Mouse (Mus musculus): ENCODE data around the gene Capns1. TPM values are rescaled to one million over a fixed set of nuclear protein-coding genes. Genes with fewer than 3 reads are reported as not detected.
A peak's percentile ranks its signal among the peaks of the same experiment; 100 is the strongest.
"Not testable (repeated sequence)": the region's sequence is repeated elsewhere in the genome, so short reads cannot be mapped to it uniquely, and the experiment has no call there.

Capns1 gene
- 94.9 and 100 TPM in 2 replicates for polyA plus RNA-seq (2015; fragmentation: Nextera tagmentation; extraction: Ambion mirVana)

DNA sequence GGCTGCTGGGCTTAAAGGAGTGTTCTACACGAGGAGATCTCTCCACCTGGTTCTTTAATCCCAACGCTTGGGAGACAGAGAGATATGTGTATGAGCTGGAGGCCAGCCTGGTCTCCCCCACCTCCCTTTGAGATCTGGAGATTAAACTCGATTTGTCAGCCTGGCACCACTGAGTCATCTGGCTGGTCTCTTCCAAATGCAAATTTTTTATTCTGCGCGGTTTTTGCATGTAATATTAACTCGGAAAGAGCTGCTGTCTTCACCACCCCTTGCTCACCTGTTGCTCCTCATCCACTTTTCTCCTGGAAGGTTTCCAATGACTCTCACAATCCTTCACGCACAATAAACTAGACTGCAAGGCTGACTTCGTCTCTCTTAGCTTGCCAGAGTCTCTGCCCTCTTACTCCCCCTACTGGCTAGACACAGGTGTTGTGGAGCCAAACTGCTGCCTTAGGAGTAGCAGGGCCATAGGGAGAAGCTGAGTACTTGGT lies at the start of gene Capns1:
Capns1 (minus strand) TSS at position 331 of the 491 bp plus-strand sequence.
- ATAC-seq (ENCODE audit: low FRiP score, low read depth): no peak
- no peaks in the 10 kb centered on the region for H3K9me3 ChIP-seq
- peak within 1 kb of the TSS; percentile 6; the same call in 1 of the 2 replicates for H3K4me3 ChIP-seq
- H3K27ac ChIP-seq: peak within 1 kb of the TSS; percentile 44; the same call in 1 of the 2 replicates
- WGBS: 9% methylated on average over 8 of the region's 8 CpGs
- no peaks in the 10 kb centered on the region for H3K36me3 ChIP-seq
- H3K9ac ChIP-seq: no peak within 1 kb of the TSS
- peak within 1 kb of the TSS; percentile 49 for H3K4me2 ChIP-seq (replicated peaks)
- H3K27me3 ChIP-seq: no peaks in the 10 kb centered on the region
- peaks cover 42% of the 10 kb centered on the region for H3K4me1 ChIP-seq

DNA sequence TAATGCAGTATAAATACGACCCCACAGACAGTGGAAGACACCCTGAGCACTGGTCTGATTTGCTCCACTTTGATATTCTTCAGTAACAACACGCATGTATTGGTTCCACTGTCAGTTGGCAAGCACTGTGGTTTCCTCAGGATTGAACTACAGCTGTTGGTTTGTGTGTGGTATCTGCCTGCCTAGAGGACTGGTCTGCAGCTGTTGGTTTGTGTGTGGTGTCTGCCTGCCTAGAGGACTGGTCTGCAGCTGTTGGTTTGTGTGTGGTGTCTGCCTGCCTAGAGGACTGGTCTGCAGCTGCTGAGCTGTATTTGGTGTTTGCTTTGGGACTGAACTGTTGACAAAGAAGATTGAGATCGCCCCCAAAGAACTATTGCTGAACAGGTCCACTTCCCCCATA lies 38.8 kb upstream of the Capns1 start:
- Histone ChIP-seq H3K4me1 (peaks cover 10% of the 10 kb centered on the region), H3K36me3 (peaks cover 50% of the 10 kb centered on the region)
- H3K9ac ChIP-seq; H3K27ac ChIP-seq; H3K4me3 ChIP-seq; H3K4me2 ChIP-seq (replicated peaks); H3K9me3 ChIP-seq; H3K27me3 ChIP-seq; ATAC-seq (ENCODE audit: low FRiP score, low read depth): not testable (repeated sequence)
- WGBS: 85% methylated on average over 3 of the region's 3 CpGs

DNA sequence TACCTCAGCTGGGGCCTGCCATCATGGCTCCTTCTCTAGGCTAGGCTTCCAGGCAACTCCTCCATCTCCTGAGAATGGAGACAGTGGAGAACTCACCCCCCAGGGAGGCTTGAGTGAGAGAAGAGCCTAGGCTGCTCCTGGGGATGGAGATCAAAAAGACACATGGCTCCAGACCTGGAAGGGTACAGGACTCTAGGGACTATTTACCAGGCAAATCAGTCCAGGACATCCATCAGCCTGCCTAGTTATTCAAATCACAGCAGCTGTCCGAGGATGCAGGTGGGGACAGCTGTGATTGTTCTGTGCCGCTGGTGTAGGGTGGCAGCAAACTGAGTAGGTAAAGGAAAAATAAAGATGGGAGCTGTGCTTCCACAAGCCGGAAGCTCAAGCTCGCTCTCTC lies 37.0 kb upstream of the Capns1 start, which contains the start of gene Ovol3:
Ovol3 (minus strand) TSS at position 101 of the 400 bp plus-strand sequence.
- 71% methylated on average over 4 of the region's 4 CpGs for WGBS
- Histone ChIP-seq H3K27ac (no peak within 1 kb of the TSS), H3K4me2 (replicated peaks) (no peak within 1 kb of the TSS), H3K9me3 (no peaks in the 10 kb centered on the region), H3K4me1 (peaks cover 16% of the 10 kb centered on the region), H3K4me3 (no peak within 1 kb of the TSS), H3K36me3 (peaks cover 36% of the 10 kb centered on the region), H3K27me3 (no peaks in the 10 kb centered on the region), H3K9ac (no peak within 1 kb of the TSS)
- ATAC-seq (ENCODE audit: low FRiP score, low read depth): no peak

DNA sequence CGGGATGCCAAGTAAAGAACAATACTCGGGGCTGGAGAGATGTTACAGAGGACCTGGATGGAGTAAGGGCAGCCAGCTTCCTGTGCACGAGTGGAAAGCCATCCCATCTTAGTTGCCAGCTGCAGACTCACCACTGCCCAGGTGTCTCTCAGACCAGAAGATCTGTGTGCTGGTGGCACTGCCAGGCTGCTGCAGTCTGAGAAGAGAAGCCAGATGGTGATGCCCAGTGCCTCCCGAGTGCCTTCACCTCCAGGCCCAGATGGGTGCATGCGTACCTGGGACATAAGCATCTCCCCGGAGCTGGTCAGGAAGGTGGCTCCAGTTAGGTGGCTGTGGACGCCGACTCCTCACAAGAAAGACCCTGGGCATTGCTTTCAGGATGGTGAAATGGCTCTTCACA lies 36.5 kb upstream of the Capns1 start:
- Histone ChIP-seq H3K27me3 (no peaks in the 10 kb centered on the region), H3K4me2 (replicated peaks) (no peak overlapping the region), H3K36me3 (peaks cover 31% of the 10 kb centered on the region), H3K4me1 (peaks cover 18% of the 10 kb centered on the region), H3K9ac (no peak overlapping the region), H3K27ac (no peak overlapping the region), H3K9me3 (no peaks in the 10 kb centered on the region), H3K4me3 (no peak overlapping the region)
- no peak for ATAC-seq (ENCODE audit: low FRiP score, low read depth)
- 92% methylated on average over 8 of the region's 8 CpGs for WGBS

DNA sequence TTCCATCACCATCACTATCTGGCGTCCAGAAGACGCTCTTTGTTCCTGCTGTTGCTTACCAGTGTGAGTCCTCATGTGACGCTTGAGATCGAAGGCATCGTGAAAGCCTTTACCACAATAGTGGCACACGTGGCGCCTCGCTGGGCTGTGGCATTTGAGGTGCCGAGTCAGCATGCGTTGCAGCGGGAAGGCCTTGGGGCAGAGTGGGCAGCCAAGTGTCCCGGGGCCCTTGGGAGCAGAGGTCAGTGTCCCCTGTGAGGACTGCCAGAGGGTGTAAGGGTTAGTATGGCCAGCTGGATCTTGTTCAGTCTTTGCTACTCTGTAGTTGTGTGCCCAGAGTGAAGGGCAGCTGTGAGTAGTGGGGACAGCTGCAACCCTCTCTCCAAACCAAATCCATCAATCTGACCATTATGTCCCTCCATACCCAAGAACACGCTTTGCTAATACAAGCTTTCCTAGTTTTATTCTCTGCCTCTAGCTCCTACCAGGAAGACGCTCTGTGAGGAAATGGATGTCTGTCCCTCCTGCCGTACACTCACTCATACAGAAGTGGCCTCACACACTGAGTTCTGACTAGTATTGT lies 35.8 kb upstream of the Capns1 start:
- Histone ChIP-seq H3K9me3 (no peaks in the 10 kb centered on the region), H3K27me3 (no peaks in the 10 kb centered on the region), H3K9ac (no peak overlapping the region), H3K4me1 (peaks cover 18% of the 10 kb centered on the region), H3K4me3 (no peak overlapping the region), H3K4me2 (replicated peaks) (no peak overlapping the region), H3K27ac (no peak overlapping the region), H3K36me3 (peaks cover 30% of the 10 kb centered on the region)
- ATAC-seq (ENCODE audit: low FRiP score, low read depth): no peak
- WGBS: 91% methylated on average over 15 of the region's 15 CpGs

DNA sequence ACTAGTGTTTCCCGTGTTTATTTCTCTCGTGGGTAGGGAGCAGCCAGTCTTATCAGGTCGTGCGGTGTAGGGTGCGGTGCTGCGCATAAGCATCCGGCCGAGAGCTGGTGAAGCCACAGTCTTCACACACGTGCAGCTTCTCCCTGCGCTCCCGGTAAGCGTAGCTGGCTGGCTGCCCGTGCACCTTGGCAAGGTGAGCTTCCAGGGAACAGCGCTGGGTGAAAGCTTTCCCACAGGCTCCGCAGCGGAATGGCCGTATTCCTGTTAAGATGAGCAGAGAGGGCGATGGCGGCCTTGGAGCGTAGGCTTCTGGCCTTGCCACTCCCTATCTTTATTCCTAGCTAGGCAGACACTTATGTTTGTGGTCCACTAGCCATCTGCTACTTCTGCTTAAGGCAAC lies 34.8 kb upstream of the Capns1 start:
- Histone ChIP-seq H3K27ac (no peak overlapping the region), H3K27me3 (no peaks in the 10 kb centered on the region), H3K36me3 (peaks cover 35% of the 10 kb centered on the region), H3K9me3 (no peaks in the 10 kb centered on the region), H3K4me2 (replicated peaks) (peak overlapping the region; percentile 83), H3K4me1 (peaks cover 18% of the 10 kb centered on the region), H3K4me3 (peak overlapping the region; percentile 80), H3K9ac (no peak overlapping the region)
- WGBS: 89% methylated on average over 20 of the region's 20 CpGs
- no peak for ATAC-seq (ENCODE audit: low FRiP score, low read depth)

DNA sequence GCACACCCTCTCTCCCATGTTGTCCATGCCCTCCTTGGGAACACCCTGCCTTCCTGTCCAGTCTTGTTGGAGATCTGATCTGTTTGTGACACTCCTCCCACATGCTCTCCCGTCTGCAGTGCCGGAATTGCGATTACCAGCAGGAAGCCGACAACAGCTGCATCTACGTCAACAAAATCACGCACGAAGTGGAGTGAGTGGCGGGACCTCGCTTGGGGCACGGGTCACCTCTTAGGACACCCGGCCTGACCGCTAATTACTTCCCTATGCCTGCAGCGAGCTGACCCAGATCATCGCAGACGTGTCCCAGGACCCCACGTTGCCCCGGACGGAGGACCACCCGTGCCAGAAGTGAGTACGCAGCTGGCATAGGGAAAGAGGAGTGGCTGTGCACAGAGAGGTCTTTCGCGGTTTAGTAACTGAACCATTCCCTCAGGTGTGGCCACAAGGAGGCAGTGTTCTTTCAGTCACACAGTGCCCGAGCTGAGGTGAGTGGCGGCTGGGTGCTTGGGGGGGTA lies 34.1 kb upstream of the Capns1 start:
- no peaks in the 10 kb centered on the region for H3K27me3 ChIP-seq
- peak overlapping the region; percentile 83 for H3K9ac ChIP-seq
- H3K4me1 ChIP-seq: peaks cover 18% of the 10 kb centered on the region
- WGBS: 2% methylated on average over 24 of the region's 24 CpGs
- peak overlapping the region; percentile 92 for H3K27ac ChIP-seq
- H3K36me3 ChIP-seq: peaks cover 42% of the 10 kb centered on the region
- H3K9me3 ChIP-seq: no peaks in the 10 kb centered on the region
- ATAC-seq (ENCODE audit: low FRiP score, low read depth): no peak
- peak overlapping the region; percentile 80 for H3K4me3 ChIP-seq
- H3K4me2 ChIP-seq (replicated peaks): peak overlapping the region; percentile 83

DNA sequence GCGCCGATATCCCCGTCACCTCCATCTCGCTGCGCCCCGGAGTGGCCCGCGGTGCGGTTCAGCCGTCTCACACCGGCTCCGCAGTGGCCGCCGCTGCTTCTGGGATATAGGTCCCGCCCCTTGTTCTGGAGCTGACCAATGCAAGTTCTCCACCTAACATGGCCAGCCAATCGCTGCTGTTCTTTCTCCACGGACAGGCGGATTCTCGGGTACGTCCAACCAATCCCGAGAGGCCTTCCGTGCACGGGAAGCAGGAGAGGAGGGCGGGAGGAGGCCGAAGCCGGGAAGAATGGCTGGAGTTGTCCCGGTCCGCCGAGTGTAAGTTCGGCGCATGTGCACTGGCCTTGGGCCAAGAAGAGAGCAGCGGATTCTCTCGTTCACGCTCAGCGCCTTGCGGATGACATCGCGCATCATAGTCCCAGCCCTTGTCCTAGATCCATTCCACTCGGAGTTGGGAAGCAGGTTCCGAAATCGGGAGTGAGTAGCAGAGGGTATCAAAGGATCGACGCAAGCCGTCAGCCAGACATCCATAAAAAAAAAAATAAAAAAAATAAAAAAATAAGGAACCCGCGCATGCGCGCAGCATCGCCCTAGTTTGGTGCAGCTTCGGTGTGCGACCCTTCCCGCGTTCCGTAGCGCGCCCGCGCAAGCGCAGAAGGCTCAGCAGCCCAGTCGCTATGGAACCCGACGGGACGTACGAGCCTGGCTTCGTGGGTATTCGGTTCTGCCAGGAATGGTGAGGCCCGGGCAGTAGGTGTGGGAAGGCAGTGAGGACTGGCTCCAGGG lies 33.3 kb upstream of the Capns1 start, which contains the start of the genes Polr2i and Tbcb:
Polr2i (plus strand) TSS at position 280 of the 786 bp plus-strand sequence.
Tbcb (minus strand) TSS at position 604 of the 786 bp plus-strand sequence.
- peaks cover 50% of the 10 kb centered on the region for H3K36me3 ChIP-seq
- ATAC-seq (ENCODE audit: low FRiP score, low read depth): peak; percentile 94
- peak within 1 kb of the TSS; percentile 92 for H3K27ac ChIP-seq
- under 1% methylated on average over 67 of the region's 67 CpGs for WGBS
- peak within 1 kb of the TSS; percentile 80 for H3K4me3 ChIP-seq
- peak within 1 kb of the TSS; percentile 83 for H3K4me2 ChIP-seq (replicated peaks)
- no peaks in the 10 kb centered on the region for H3K9me3 ChIP-seq
- peaks cover 18% of the 10 kb centered on the region for H3K4me1 ChIP-seq
- H3K9ac ChIP-seq: peak within 1 kb of the TSS; percentile 83
- no peaks in the 10 kb centered on the region for H3K27me3 ChIP-seq

DNA sequence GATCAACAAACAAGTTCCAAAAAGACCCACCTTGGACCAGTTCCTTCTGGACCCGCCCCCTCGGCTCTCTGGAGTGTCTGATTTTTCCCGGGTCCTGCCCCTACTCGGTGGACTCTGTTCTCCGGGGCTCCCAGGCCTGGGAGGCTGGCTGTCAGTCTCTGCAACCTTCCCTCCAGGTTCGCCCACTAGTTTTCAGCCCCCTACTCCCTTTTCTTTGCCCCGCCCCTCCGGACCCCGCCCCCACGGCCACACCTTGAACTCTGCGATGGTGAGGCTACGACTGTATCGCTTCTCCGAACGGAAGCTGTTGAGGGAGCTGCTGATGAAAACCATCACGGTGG lies 32.7 kb upstream of the Capns1 start:
- peak overlapping the region; percentile 78 for H3K4me2 ChIP-seq (replicated peaks)
- peaks cover 18% of the 10 kb centered on the region for H3K4me1 ChIP-seq
- peak; percentile 37; the same call in 1 of the 2 replicates for ATAC-seq (ENCODE audit: low FRiP score, low read depth)
- peaks cover 56% of the 10 kb centered on the region for H3K36me3 ChIP-seq
- no peaks in the 10 kb centered on the region for H3K27me3 ChIP-seq
- WGBS: under 1% methylated on average over 16 of the region's 16 CpGs
- peak overlapping the region; percentile 80 for H3K4me3 ChIP-seq
- H3K9ac ChIP-seq: peak overlapping the region; percentile 72
- H3K9me3 ChIP-seq: no peaks in the 10 kb centered on the region
- H3K27ac ChIP-seq: peak overlapping the region; percentile 44; the same call in 1 of the 2 replicates

DNA sequence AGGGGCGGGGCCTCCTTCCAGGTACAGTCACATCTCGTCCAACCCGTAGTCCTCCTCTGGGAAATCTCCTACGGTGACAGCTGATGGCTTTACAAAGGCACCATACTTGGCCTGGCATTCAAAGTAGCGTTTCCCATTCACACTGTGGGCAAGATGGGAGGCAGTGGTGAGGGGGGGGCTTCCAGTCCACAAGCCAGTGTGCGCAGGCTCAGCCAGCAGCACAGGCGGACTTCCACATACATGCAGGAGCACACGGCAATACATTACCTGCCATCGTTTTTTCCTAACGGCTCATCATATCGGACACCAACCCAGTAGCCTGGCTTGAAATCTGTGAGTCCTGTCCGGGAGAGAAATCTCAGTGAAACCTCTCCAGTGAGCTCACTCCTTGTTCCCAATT lies 25.6 kb upstream of the Capns1 start:
- peaks cover 65% of the 10 kb centered on the region for H3K36me3 ChIP-seq
- H3K9ac ChIP-seq: no peak overlapping the region
- no peak overlapping the region for H3K4me2 ChIP-seq (replicated peaks)
- 95% methylated on average over 12 of the region's 12 CpGs for WGBS
- no peaks in the 10 kb centered on the region for H3K9me3 ChIP-seq
- no peaks in the 10 kb centered on the region for H3K27me3 ChIP-seq
- H3K4me3 ChIP-seq: no peak overlapping the region
- no peak overlapping the region for H3K27ac ChIP-seq
- peaks cover 4% of the 10 kb centered on the region; the same call in 1 of the 2 replicates for H3K4me1 ChIP-seq
- ATAC-seq (ENCODE audit: low FRiP score, low read depth): no peak

DNA sequence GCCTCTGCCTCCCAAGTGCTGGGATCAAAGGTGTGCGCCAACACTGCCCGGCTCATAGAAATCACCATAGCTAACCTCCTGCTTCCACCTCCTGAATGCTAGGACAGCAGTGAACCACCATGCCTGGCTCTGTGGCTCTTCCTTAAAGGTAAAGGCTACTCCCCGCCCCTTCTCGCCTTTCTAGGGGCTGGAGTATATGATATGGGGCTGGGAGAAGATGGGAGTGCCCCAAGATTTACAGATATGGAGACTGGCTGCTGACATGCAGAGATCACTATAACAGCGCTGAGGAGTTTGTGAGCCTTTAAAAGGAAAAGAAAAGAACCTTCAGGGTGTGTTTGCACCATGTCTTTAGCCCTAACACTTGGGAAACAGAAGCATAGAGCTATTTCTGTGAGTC lies 23.6 kb upstream of the Capns1 start:
- Histone ChIP-seq H3K4me3 (no peak overlapping the region), H3K4me2 (replicated peaks) (no peak overlapping the region), H3K9ac (no peak overlapping the region), H3K27ac (no peak overlapping the region), H3K4me1 (peaks cover 4% of the 10 kb centered on the region; the same call in 1 of the 2 replicates), H3K36me3 (peaks cover 49% of the 10 kb centered on the region), H3K9me3 (no peaks in the 10 kb centered on the region), H3K27me3 (no peaks in the 10 kb centered on the region)
- no peak for ATAC-seq (ENCODE audit: low FRiP score, low read depth)
- WGBS: 92% methylated on average over 5 of the region's 5 CpGs

DNA sequence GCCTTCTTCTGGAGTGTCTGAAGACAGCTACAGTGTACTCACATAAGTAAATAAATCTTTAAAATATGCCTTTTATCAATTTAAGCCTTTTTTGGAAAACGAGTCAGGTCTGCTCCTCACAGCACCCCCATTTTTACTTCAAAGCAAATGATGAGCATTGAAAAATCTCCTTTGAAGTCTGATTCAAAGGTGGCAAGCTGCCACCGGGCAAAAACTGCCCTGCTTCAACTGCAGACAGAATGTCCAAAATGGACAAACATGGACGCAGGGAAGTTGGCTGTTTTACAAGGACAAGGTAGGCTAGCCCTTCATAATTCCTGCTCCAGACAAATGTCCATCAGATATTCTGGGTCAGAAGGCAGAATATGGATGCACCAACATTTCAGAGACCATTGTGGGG lies 22.8 kb upstream of the Capns1 start:
- H3K9me3 ChIP-seq: no peaks in the 10 kb centered on the region
- H3K36me3 ChIP-seq: peaks cover 41% of the 10 kb centered on the region
- no peak overlapping the region for H3K4me3 ChIP-seq
- 83% methylated on average over 3 of the region's 3 CpGs for WGBS
- H3K27ac ChIP-seq: no peak overlapping the region
- no peak for ATAC-seq (ENCODE audit: low FRiP score, low read depth)
- no peak overlapping the region for H3K4me2 ChIP-seq (replicated peaks)
- no peaks in the 10 kb centered on the region for H3K27me3 ChIP-seq
- peaks cover 4% of the 10 kb centered on the region; the same call in 1 of the 2 replicates for H3K4me1 ChIP-seq
- H3K9ac ChIP-seq: no peak overlapping the region
